Mouse (Mus musculus): Measurements from ENCODE around the gene Srpr. TPM values are rescaled to one million over a fixed set of nuclear protein-coding genes. Genes with fewer than 3 reads are reported as not detected.

Gene Srpr
- 108 and 115 TPM in 2 replicates for polyA plus RNA-seq (2014; fragmentation: Nextera tagmentation; extraction: Ambion mirVana)

GRCm38 (mm10) chr9:35199772-35200471, at the start of gene Srpr, which contains the start of gene Tirap:
Gene Srpr (plus strand): TSS chr9:35200175.
Gene Tirap (minus strand): TSS chr9:35200291.
- under 1% methylated on average over 44 of the region's 44 CpGs for WGBS
- DNase-seq (ENCODE audit: low spot score) = peak; percentile 96
- peaks cover 5% of the 10 kb centered on the region; the same call in 1 of the 2 replicates for H3K4me1 ChIP-seq (ENCODE audit: control insufficient read depth, insufficient read depth, low read length)
- H3K9me3 ChIP-seq (ENCODE audit: control insufficient read depth, low read length) = no peaks in the 10 kb centered on the region
- 0 out of 2 replicates have a peak, but pooled peaks cover 4% of the 10 kb centered on the region for H3K36me3 ChIP-seq (ENCODE audit: control insufficient read depth, insufficient read depth, low read length)
- H3K4me3 ChIP-seq (ENCODE audit: low read depth, low read length) = peak within 1 kb of the TSS; percentile 56
- peak within 1 kb of the TSS; percentile 70 for H3K9ac ChIP-seq (ENCODE audit: low read length)
- no peaks in the 10 kb centered on the region for H3K27me3 ChIP-seq (ENCODE audit: control insufficient read depth, insufficient read depth, low read length)
- H3K27ac ChIP-seq (replicated peaks; ENCODE audit: low read depth, low read length) = no peak within 1 kb of the TSS
- ATAC-seq (ENCODE audit: insufficient number of reproducible peaks, low FRiP score, low TSS enrichment, low read depth) = peak; percentile 92; the same call in 1 of the 2 replicates
- H3K4me2 ChIP-seq (ENCODE audit: low read depth, severe bottlenecking) = peak within 1 kb of the TSS; percentile 85

GRCm38 (mm10) chr9:35152923-35153322, 47.1 kb upstream of the Srpr start:
- H3K9ac ChIP-seq (ENCODE audit: low read length) = no peak overlapping the region
- H3K27me3 ChIP-seq (ENCODE audit: control insufficient read depth, insufficient read depth, low read length) = no peaks in the 10 kb centered on the region
- no peaks in the 10 kb centered on the region for H3K4me1 ChIP-seq (ENCODE audit: control insufficient read depth, insufficient read depth, low read length)
- H3K4me3 ChIP-seq (ENCODE audit: low read depth, low read length) = no peak overlapping the region
- H3K4me2 ChIP-seq (ENCODE audit: low read depth, severe bottlenecking) = no peak overlapping the region
- no peak overlapping the region for H3K27ac ChIP-seq (replicated peaks; ENCODE audit: low read depth, low read length)
- H3K36me3 ChIP-seq (ENCODE audit: control insufficient read depth, insufficient read depth, low read length) = no peaks in the 10 kb centered on the region
- no peak for DNase-seq (ENCODE audit: low spot score)
- no peak for ATAC-seq (ENCODE audit: insufficient number of reproducible peaks, low FRiP score, low TSS enrichment, low read depth)
- 100% methylated on average over 1 of the region's 1 CpGs for WGBS
- H3K9me3 ChIP-seq (ENCODE audit: control insufficient read depth, low read length) = no peaks in the 10 kb centered on the region

- no peak overlapping the region for H3K9ac ChIP-seq (ENCODE audit: low read length)
- no peaks in the 10 kb centered on the region for H3K4me1 ChIP-seq (ENCODE audit: control insufficient read depth, insufficient read depth, low read length)
- no peak for DNase-seq (ENCODE audit: low spot score)
- H3K9me3 ChIP-seq (ENCODE audit: control insufficient read depth, low read length) = no peaks in the 10 kb centered on the region
- no peak overlapping the region for H3K4me2 ChIP-seq (ENCODE audit: low read depth, severe bottlenecking)
- H3K36me3 ChIP-seq (ENCODE audit: control insufficient read depth, insufficient read depth, low read length) = no peaks in the 10 kb centered on the region
- no peak overlapping the region for H3K4me3 ChIP-seq (ENCODE audit: low read depth, low read length)
- no peak for ATAC-seq (ENCODE audit: insufficient number of reproducible peaks, low FRiP score, low TSS enrichment, low read depth)
- 91% methylated on average over 5 of the region's 5 CpGs for WGBS
- H3K27ac ChIP-seq (replicated peaks; ENCODE audit: low read depth, low read length) = no peak overlapping the region
- H3K27me3 ChIP-seq (ENCODE audit: control insufficient read depth, insufficient read depth, low read length) = no peaks in the 10 kb centered on the region
These were observed 43.8 kb upstream of the Srpr start for GRCm38 (mm10) chr9:35156002-35156710.

GRCm38 (mm10) chr9:35156862-35157261, 43.1 kb upstream of the Srpr start:
- Histone ChIP-seq H3K27me3 (ENCODE audit: control insufficient read depth, insufficient read depth, low read length) (no peaks in the 10 kb centered on the region), H3K4me2 (ENCODE audit: low read depth, severe bottlenecking) (no peak overlapping the region), H3K9ac (ENCODE audit: low read length) (no peak overlapping the region), H3K27ac (replicated peaks; ENCODE audit: low read depth, low read length) (no peak overlapping the region), H3K4me3 (ENCODE audit: low read depth, low read length) (no peak overlapping the region), H3K4me1 (ENCODE audit: control insufficient read depth, insufficient read depth, low read length) (no peaks in the 10 kb centered on the region), H3K36me3 (ENCODE audit: control insufficient read depth, insufficient read depth, low read length) (no peaks in the 10 kb centered on the region), H3K9me3 (ENCODE audit: control insufficient read depth, low read length) (no peaks in the 10 kb centered on the region)
- no peak for ATAC-seq (ENCODE audit: insufficient number of reproducible peaks, low FRiP score, low TSS enrichment, low read depth)
- DNase-seq (ENCODE audit: low spot score) = no peak
- WGBS = 55% methylated on average over 4 of the region's 4 CpGs

GRCm38 (mm10) chr9:35158477-35158876, 41.5 kb upstream of the Srpr start:
- Histone ChIP-seq H3K9ac (ENCODE audit: low read length) (no peak overlapping the region), H3K27me3 (ENCODE audit: control insufficient read depth, insufficient read depth, low read length) (no peaks in the 10 kb centered on the region), H3K4me3 (ENCODE audit: low read depth, low read length) (no peak overlapping the region), H3K4me2 (ENCODE audit: low read depth, severe bottlenecking) (no peak overlapping the region), H3K27ac (replicated peaks; ENCODE audit: low read depth, low read length) (no peak overlapping the region), H3K36me3 (ENCODE audit: control insufficient read depth, insufficient read depth, low read length) (no peaks in the 10 kb centered on the region), H3K9me3 (ENCODE audit: control insufficient read depth, low read length) (no peaks in the 10 kb centered on the region), H3K4me1 (ENCODE audit: control insufficient read depth, insufficient read depth, low read length) (no peaks in the 10 kb centered on the region)
- 90% methylated on average over 3 of the region's 3 CpGs for WGBS
- ATAC-seq (ENCODE audit: insufficient number of reproducible peaks, low FRiP score, low TSS enrichment, low read depth) (no peak), DNase-seq (ENCODE audit: low spot score) (no peak)

GRCm38 (mm10) chr9:35160662-35161061, 39.3 kb upstream of the Srpr start:
- H3K4me1 ChIP-seq (ENCODE audit: control insufficient read depth, insufficient read depth, low read length) = no peaks in the 10 kb centered on the region
- ATAC-seq (ENCODE audit: insufficient number of reproducible peaks, low FRiP score, low TSS enrichment, low read depth) (no peak), DNase-seq (ENCODE audit: low spot score) (no peak)
- no peak overlapping the region for H3K9ac ChIP-seq (ENCODE audit: low read length)
- WGBS = 85% methylated on average over 2 of the region's 2 CpGs
- no peaks in the 10 kb centered on the region for H3K36me3 ChIP-seq (ENCODE audit: control insufficient read depth, insufficient read depth, low read length)
- H3K27me3 ChIP-seq (ENCODE audit: control insufficient read depth, insufficient read depth, low read length) = no peaks in the 10 kb centered on the region
- H3K9me3 ChIP-seq (ENCODE audit: control insufficient read depth, low read length) = no peaks in the 10 kb centered on the region
- no peak overlapping the region for H3K4me2 ChIP-seq (ENCODE audit: low read depth, severe bottlenecking)
- no peak overlapping the region for H3K4me3 ChIP-seq (ENCODE audit: low read depth, low read length)
- no peak overlapping the region for H3K27ac ChIP-seq (replicated peaks; ENCODE audit: low read depth, low read length)

- no peaks in the 10 kb centered on the region for H3K27me3 ChIP-seq (ENCODE audit: control insufficient read depth, insufficient read depth, low read length)
- H3K4me1 ChIP-seq (ENCODE audit: control insufficient read depth, insufficient read depth, low read length) = no peaks in the 10 kb centered on the region
- no peak for ATAC-seq (ENCODE audit: insufficient number of reproducible peaks, low FRiP score, low TSS enrichment, low read depth)
- no peak overlapping the region for H3K4me3 ChIP-seq (ENCODE audit: low read depth, low read length)
- H3K9ac ChIP-seq (ENCODE audit: low read length) = no peak overlapping the region
- WGBS = 90% methylated on average over 7 of the region's 7 CpGs
- no peak for DNase-seq (ENCODE audit: low spot score)
- H3K36me3 ChIP-seq (ENCODE audit: control insufficient read depth, insufficient read depth, low read length) = no peaks in the 10 kb centered on the region
- H3K27ac ChIP-seq (replicated peaks; ENCODE audit: low read depth, low read length) = no peak overlapping the region
- H3K9me3 ChIP-seq (ENCODE audit: control insufficient read depth, low read length) = no peaks in the 10 kb centered on the region
- no peak overlapping the region for H3K4me2 ChIP-seq (ENCODE audit: low read depth, severe bottlenecking)
These were observed 38.3 kb upstream of the Srpr start for GRCm38 (mm10) chr9:35161721-35162120.

GRCm38 (mm10) chr9:35163011-35163690, 36.8 kb upstream of the Srpr start:
- no peaks in the 10 kb centered on the region for H3K4me1 ChIP-seq (ENCODE audit: control insufficient read depth, insufficient read depth, low read length)
- DNase-seq (ENCODE audit: low spot score) (no peak), ATAC-seq (ENCODE audit: insufficient number of reproducible peaks, low FRiP score, low TSS enrichment, low read depth) (no peak)
- no peak overlapping the region for H3K27ac ChIP-seq (replicated peaks; ENCODE audit: low read depth, low read length)
- H3K27me3 ChIP-seq (ENCODE audit: control insufficient read depth, insufficient read depth, low read length) = no peaks in the 10 kb centered on the region
- H3K9me3 ChIP-seq (ENCODE audit: control insufficient read depth, low read length) = no peaks in the 10 kb centered on the region
- no peak overlapping the region for H3K4me3 ChIP-seq (ENCODE audit: low read depth, low read length)
- no peak overlapping the region for H3K9ac ChIP-seq (ENCODE audit: low read length)
- no peaks in the 10 kb centered on the region for H3K36me3 ChIP-seq (ENCODE audit: control insufficient read depth, insufficient read depth, low read length)
- WGBS = 95% methylated on average over 11 of the region's 11 CpGs
- no peak overlapping the region for H3K4me2 ChIP-seq (ENCODE audit: low read depth, severe bottlenecking)
